Mouse (Mus musculus) left cerebral cortex, postnatal 36 days (tissue): ENCODE data around the gene Xrcc4. TPM values are rescaled to one million over a fixed set of nuclear protein-coding genes. Genes with fewer than 3 reads are reported as not detected.
A peak's percentile ranks its signal among the peaks of the same experiment; 100 is the strongest.

Experiments used
- DNase-seq, 2 experiments: peaks; one replicate each; pipeline ENCODE4 v3.0.0; 2021 to 2022; ENCODE audit warnings: low spot score in 2 of 2, mixed read lengths in 1 of 2
- intact Hi-C: fragments of 180-260 bp; cut with DNase I; formaldehyde crosslinking; loops from one replicate; pipeline ENCODE4 v1.15.1; 2025
- total RNA-seq, 2 experiments: library from RNA; stranded (reverse); gene quantifications; 2 replicates each; pipeline ENCODE4 v1.2.3; 2021

Gene Xrcc4
- total RNA-seq, 2 experiments from 2014 or later = 18.8 to 19.4 TPM

DNA sequence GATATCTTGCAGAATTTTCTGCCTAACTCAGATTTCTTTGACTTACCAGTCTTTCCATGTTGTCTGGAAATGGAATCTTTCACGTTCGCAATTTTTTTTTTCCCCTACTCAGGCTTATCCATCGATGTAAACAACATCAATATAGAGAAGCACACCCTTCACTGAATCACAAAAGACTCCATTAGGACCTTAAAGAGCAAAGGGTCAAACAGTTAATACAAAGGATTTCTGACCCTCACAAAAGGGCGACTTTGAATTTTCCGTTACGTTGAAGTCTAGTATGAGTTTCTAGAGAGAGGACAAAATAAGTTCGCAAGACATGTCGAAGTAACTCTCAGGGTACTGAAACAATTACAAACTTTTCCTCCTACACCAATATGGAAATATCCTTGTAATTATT is 346.2 kb downstream of the Xrcc4 start:
- intact Hi-C loops = loop anchor here (5.0 kb wide), 1 partner anchor 1099 kb away; no protein-coding TSS in a partner anchor
- DNase-seq = no peak

DNA sequence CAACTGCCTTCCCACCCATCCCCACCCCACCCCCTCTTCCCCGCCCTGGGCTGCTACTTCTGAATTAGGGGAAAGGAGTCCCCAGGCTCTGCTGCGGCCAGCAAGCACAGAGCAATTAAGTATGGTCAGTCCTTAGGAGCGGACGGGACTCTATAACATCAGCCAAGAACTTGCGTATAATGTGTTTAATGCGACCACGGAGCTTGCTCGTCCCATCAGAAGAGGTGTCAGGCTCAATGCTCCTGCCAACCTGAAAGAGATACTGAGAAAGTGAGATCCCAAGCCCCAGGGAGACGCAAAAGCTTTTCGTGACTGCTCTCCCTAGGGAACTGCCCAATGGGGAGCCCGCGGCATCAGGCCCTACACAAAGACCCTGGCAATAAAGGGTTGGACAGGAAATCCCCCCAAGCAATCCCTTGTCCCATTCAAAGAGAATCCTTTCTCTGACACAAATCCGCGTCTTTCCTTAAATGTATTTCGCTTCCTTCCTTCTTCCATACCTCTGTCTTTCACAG is 346.7 kb downstream of the Xrcc4 start:
- no peak for DNase-seq
- intact Hi-C loops = loop anchor here (5.0 kb wide), 1 partner anchor 1100 kb away; no protein-coding TSS in a partner anchor

DNA sequence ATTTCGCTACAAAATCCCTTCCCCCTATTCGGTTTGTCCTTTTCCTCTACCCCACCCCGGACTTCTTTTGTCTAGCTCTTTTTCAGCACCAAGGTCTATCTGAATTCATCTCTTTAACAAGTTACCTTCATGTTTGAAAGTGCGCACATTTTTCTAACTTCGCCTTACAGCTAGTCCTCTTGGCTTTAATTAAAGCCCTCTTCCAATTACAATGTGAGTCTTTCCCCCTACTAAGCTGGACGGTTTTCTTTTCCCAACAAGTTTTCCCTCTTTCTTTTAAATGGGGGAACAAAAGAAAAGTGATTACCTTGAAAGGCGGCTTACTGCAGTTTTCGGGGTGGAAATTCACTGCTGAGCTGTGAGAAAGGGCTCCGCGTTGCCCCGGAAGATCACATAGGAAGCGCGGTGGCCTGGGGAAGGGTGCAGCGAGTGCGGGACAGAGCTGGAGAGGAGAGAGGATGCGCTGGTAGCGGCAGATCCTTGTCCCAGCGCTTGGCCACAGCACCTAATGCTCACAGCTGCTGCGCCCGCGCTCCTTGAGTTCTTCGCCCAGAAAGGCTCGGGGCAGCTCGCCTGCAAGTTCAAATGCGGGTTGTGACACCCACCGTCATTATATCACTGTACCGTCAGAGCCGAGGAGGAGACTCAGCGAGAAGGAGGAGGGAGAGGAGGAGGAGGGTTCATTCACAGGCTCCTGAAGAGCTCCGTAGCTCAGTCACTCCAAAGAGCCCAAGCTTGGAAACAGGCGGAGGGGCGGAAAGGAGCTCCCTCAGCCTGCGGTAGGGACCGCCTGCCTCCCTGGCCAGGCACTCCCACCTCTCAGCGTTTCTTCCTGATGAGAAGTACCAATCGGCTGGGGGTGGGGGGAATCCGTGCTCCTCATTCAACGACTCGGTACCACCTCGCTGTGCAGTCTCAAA is 347.4 kb downstream of the Xrcc4 start, which contains the start of gene Vcan:
Gene Vcan (minus strand): TSS at position 744 of the 920 bp plus-strand sequence.
- intact Hi-C loops = loop anchor here (5.0 kb wide), 1 partner anchor 1100 kb away; no protein-coding TSS in a partner anchor
- DNase-seq = peak; percentile 18 to 29

DNA sequence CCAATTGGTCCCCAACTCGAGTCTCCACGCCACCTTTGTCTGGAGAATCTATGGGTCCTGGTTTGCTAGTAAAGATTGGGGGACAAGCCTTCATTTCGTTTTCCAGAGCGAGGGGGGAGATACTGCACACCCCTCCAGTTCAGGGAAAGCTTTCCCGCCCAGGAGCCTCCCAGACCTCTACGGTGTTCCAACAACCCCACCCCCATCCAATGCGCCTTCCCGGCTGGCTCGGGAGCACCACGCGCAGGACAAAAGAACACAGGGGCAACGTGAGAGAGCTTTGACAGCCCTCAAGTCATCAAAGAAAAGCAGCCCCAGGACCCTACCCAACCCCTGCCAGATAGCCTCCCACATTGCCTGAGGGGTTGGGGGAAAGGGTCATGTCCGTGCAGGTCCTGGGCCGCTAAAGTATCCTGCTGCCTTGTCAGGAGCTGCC is 348.3 kb downstream of the Xrcc4 start:
- intact Hi-C loops = loop anchor here (5.0 kb wide), 1 partner anchor 1101 kb away; no protein-coding TSS in a partner anchor
- DNase-seq = peak in 1 of 2 experiments; percentile 13

DNA sequence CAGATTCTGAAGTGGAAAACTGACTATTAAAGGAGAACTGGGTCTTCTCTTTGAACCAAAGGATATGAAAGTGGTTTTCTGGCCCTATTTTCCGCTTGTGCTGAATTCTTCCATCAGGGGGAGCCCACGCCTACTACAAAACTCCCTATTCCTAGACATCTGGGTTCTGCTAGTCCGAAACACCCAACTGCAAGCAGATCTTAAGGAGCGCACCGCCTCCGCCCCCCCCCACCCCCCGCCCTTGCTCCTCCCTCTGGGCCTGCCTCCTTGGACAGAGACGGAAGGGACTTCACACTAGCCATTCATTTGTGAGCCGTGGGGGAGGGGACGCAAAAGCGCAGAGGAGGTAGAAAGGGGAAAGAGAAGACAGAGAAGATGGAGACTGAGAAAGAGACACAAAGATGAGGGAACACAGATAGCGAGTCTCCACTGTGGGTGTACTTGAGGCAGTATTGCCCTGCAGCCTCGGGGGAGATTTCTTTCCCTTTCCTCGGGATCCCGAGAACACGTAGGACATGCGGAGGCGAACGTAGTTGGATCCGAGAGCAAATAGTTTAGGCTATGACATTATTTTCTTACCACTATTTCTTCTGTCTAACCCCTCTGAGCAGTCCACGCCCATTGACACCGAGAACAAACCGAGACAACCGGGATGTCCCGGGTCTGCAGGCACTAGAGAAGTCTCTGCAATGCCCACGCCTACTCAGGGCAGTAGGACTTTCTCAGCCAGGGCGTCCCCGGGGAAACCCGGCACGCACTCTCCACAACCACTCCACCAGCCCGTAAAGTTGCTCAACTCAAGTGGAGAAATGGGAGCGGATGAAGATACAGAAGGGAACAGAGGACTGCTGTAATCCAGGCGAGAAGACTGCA is 348.9 kb downstream of the Xrcc4 start:
- intact Hi-C loops = loop anchor here (1.0 to 5.0 kb wide), 2 partner anchors 349 to 1102 kb away; partner anchors contain the start of genes Tmem167 and Xrcc4
- DNase-seq = peak; percentile 63 to 74

DNA sequence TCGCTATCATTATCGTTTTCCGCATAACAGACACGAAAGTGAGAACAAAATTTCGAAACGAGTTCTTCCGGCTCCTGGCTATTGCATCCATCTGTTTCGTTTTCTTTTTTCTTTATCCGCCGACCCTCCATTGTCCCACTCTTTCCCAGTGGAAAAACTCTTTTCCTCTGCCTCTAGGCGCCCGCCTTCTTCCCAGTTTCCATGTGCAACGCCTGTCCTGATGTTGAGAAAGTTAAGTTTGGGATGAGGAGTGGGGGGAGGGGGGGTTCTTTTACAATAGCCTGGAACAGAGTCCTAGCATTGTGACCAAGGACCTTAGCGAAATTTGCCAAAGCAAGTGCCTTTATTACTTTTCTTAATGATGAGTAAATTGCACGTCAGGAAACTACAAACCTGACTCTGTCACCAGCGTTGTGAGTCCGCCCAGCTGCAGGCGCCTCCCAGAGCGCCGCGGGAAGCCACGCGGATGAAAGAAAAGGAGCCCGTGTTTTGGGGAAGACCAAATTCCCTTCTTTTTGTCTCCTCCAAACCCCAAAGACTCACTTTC is 349.6 kb downstream of the Xrcc4 start:
- intact Hi-C loops = loop anchor here (1.0 to 5.0 kb wide), 2 partner anchors 350 to 1103 kb away; partner anchors contain the start of genes Tmem167 and Xrcc4
- no peak for DNase-seq

DNA sequence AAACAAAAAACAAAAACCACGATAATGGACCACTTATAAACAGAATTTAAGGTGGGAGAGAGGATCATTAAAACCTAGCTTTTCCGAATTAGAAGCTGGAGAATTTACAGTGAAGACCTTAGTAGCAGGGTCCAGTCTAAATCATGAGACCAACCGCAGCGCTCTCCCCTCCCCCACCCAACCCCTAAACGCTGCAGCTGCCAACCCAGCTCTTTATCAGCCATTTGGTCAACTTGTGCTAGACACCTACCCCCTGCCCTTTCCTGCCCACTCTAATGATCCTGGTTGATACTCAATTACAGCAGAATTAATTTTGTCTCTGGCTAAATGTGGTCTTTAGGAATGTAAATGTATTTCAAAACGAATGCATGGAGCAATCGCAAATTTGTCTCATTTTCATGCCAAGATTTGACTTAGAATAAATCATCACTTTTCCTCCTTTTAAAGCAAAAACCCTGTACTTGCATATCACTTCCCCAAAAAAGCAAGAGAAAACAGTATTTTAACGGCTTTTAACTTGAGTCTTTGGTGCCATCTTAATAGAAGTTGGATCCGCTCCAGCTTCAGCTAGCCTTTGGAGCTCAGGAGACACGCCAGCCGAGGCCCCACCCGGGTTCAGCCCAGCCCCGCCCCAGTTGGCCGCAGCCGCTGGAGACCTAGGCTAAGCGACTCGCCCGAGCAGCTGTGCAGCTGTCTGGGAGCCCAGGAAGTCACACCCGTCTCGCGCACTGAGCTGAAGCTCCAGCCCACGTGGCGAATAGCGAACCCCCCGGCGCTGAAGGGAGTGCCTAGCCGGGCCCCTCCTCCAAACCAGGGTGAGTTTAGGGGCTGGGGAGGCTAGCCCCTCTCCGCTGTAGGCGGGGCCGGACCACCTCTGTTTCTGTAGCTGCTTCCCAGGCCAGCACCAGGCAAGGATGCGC is 350.4 kb downstream of the Xrcc4 start:
- peak; percentile 55 to 62 for DNase-seq
- intact Hi-C loops = no loop called here

DNA sequence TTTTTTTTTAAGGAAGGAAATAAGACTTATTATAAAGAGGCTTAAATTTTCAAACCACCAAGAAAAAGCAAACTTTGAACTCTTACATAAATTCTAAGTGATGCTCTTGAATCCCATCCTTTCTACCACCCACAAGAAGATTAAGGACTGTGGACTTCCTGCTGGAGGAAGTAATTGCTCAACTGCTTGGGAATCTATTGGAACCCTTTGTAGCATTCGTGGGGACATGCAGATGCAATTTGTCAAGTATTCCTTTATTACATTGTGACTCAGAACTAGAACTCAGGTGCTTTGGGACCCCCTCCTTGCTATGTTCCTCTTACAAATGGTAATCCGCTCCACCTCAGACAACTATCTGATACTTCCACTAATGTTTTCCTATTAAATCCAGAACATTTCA is 351.1 kb downstream of the Xrcc4 start:
- intact Hi-C loops = no loop called here
- no peak for DNase-seq

DNA sequence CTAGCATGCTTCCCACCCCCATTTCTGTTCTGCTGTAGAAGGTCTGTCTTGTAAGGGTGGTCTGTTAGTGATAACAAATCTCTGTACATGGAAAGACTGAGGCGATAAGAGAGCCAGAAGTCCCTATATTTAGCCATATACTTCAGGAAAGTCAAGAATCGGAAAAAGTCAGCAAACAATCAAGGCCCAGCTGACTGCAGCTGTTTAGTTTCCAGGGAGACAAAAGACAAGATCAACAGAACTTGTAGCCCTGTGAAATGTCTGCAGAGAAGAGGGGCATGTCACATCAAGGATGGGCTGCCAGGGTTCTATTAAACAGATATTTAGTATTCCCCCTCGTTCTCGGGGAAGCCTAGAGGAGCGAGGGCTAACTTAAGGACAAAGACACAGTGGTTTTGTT is 354.3 kb downstream of the Xrcc4 start:
- intact Hi-C loops = no loop called here
- DNase-seq = no peak

DNA sequence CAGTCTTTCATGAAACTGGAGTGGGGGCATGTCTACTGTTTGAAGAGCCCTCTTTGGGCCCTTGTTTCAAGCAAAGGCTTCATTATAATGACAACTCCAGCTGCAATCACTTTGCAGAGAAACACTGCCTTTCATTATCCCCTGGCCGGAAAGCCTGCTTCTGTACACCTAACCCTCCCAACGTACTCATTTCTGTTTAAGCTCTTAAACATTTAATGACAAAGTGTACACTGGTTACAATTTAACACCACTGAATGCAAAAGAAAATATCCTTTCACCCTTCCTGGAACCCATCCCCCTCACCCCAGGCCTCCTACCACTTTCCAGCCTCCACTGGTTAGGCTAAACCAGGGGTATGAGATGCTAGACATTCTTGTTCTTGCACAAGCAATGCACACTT is 362.9 kb downstream of the Xrcc4 start:
- no peak for DNase-seq
- intact Hi-C loops = no loop called here

Other genes with a start within 250 kb of the Xrcc4 start
- gene Tmem167, start 485 bp downstream of the Xrcc4 start, total RNA-seq = 10 to 100 TPM; 23.0 to 25.6 TPM